Mouse (Mus musculus) midbrain, embryonic 15.5 days (tissue): ENCODE measurements around the gene Ffar2. TPM values are rescaled to one million over a fixed set of nuclear protein-coding genes. Genes with fewer than 3 reads are reported as not detected.
"Not testable (repeated sequence)": the region's sequence is repeated elsewhere in the genome, so short reads cannot be mapped to it uniquely, and the experiment has no call there.

ENCODE experiments used
- ATAC-seq: fragments of 200-750 bp; cut with Nextera tagmentation; replicated peaks from 2 replicates; pipeline ENCODE4 v1.8.0; 2017; ENCODE audit warnings: moderate TSS enrichment
- H3K27ac ChIP-seq: fragments of 300-500 bp; sonication (generic); 2 replicates; pipeline ENCODE4 v1.5.1; 2015; ENCODE audit warnings: mild to moderate bottlenecking, inconsistent platforms
- H3K27me3 ChIP-seq: fragments of 300-500 bp; sonication (generic); replicated peaks from 2 replicates; pipeline ENCODE4 v1.6.1; 2015; ENCODE audit warnings: inconsistent platforms
- H3K36me3 ChIP-seq: fragments of 300-500 bp; sonication (generic); replicated peaks from 2 replicates; pipeline ENCODE4 v1.6.1; 2015; ENCODE audit warnings: inconsistent platforms
- H3K4me1 ChIP-seq: fragments of 300-500 bp; sonication (generic); 2 replicates; pipeline ENCODE4 v1.6.1; 2015; ENCODE audit warnings: inconsistent platforms
- H3K4me2 ChIP-seq: fragments of 300-500 bp; sonication (generic); 2 replicates; pipeline ENCODE4 v1.6.1; 2015; ENCODE audit warnings: inconsistent platforms, mild to moderate bottlenecking, moderate library complexity
- H3K4me3 ChIP-seq: fragments of 300-500 bp; sonication (generic); 2 replicates; pipeline ENCODE4 v1.5.1; 2015; ENCODE audit warnings: mild to moderate bottlenecking, inconsistent platforms
- H3K9ac ChIP-seq: fragments of 300-500 bp; sonication (generic); 2 replicates; pipeline ENCODE4 v1.6.1; 2015; ENCODE audit warnings: mild to moderate bottlenecking, inconsistent platforms
- H3K9me3 ChIP-seq: fragments of 300-500 bp; sonication (generic); 2 replicates; pipeline ENCODE4 v1.6.1; 2016; ENCODE audit warnings: inconsistent platforms
- WGBS: fragments of 180-500 bp; shearing (Covaris S2); methylation state at CpG from one replicate; pipeline ENCODE4 v1.1.7; 2015; ENCODE audit warnings: mixed read lengths; 5-methylcytosine and 5-hydroxymethylcytosine counted together
- polyA plus RNA-seq: library from polyadenylated mRNA; unstranded; fragments of >200 nt; fragmentation: Nextera tagmentation; extraction: Ambion mirVana; gene quantifications from 2 replicates; pipeline ENCODE4 v1.2.1, GENCODE M21; 2015

Ffar2 gene
- polyA plus RNA-seq, 1 experiment from 2014 or later, result not detected

DNA sequence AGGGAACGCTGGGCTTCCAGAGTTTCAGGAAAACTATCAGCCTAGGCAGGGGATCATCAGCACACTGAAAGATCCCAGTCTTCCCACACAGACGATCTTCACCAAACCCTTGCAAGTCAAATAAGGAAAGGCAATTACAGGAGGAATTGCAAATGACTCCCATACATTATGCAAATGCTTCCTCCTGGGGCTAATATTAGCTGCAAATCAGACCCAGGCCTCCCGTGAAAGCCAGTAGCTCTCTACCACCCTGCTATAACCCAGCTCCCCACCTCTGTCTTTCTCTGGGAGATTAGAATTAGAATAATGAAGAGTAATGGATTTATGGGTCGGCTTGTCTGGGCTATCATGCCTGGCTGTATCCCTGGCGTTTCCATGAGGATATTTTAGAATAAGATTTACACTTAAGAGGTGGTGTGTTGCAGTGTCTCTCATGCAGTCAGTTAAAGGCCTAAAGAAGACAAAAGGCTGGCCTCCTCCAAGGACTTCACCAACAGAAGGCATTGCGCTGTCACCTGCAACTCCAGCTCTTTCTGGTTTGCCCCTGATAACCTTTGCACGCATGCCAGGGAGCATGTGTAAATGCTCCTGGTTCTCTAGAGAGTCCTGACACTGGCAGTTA lies 21.2 kb upstream of the Ffar2 start:
- Histone ChIP-seq H3K4me1 (peaks cover 10% of the 10 kb centered on the region), H3K9me3 (no peaks in the 10 kb centered on the region), H3K9ac (no peak overlapping the region), H3K4me3 (no peak overlapping the region), H3K4me2 (no peak overlapping the region), H3K27ac (peak overlapping the region; percentile 60), H3K36me3 (no peaks in the 10 kb centered on the region), H3K27me3 (no peaks in the 10 kb centered on the region)
- peak; percentile 60; the same call in 1 of the 2 replicates for ATAC-seq
- WGBS, result 27% methylated on average over 7 of the region's 7 CpGs

DNA sequence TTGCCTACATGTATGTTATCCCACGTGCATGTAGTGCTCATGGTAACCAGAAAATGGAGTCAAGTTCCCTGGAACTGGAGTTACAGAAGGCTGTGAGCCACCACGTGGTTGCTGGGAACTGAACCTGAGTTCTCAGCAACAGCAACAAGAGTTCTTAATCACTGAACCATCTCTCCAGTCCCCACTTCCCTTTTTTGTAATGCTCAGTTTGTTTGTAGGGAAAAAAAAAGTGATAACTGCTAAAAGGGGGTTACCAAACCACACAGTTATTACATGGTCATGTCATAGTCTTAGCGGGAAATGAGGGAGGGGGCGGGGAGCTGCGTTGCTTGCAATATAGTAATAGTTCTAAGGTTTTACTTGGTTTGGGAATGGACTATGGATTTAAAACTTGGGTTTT lies 18.5 kb upstream of the Ffar2 start:
- WGBS, result 83% methylated on average over 5 of the region's 5 CpGs

GRCm38 (mm10) chr7:30841379-30841778 lies 17.8 kb upstream of the Ffar2 start:
- Histone ChIP-seq H3K4me1 (peaks cover 10% of the 10 kb centered on the region), H3K4me2 (no peak overlapping the region), H3K9me3 (no peaks in the 10 kb centered on the region), H3K4me3 (no peak overlapping the region), H3K36me3 (no peaks in the 10 kb centered on the region), H3K27ac (no peak overlapping the region), H3K27me3 (no peaks in the 10 kb centered on the region), H3K9ac (no peak overlapping the region)
- no peak for ATAC-seq
- WGBS, result 83% methylated on average over 4 of the region's 4 CpGs

More for the DNA sequence above, 18.5 kb upstream of the Ffar2 start:
- H3K4me1 ChIP-seq, result peaks cover 10% of the 10 kb centered on the region
- no peak for ATAC-seq
- H3K9ac ChIP-seq, result no peak overlapping the region
- H3K36me3 ChIP-seq, result no peaks in the 10 kb centered on the region
- H3K4me3 ChIP-seq, result no peak overlapping the region
- H3K27ac ChIP-seq, result no peak overlapping the region
- no peak overlapping the region for H3K4me2 ChIP-seq
- H3K9me3 ChIP-seq, result no peaks in the 10 kb centered on the region
- H3K27me3 ChIP-seq, result no peaks in the 10 kb centered on the region

DNA sequence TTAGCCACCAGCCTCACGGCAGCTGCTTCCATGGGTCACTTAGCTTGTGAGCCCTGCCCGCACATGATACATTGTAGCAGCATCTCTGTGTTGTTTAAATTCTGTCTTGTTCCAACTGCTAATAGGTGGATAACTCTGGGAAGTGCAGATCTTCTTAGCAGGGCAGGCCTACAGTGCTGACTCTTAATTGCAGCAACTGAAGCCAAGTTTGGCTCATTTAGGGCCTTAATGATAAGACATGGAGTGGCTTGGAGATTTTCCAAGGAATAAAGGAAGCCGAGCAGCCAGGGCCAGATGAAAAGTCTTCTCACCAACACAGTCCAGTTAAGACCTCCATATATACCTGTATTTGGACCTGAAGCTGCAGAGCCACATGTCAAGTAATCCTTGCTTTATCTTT lies 16.7 kb upstream of the Ffar2 start:
- peaks cover 10% of the 10 kb centered on the region for H3K4me1 ChIP-seq
- no peak overlapping the region for H3K4me2 ChIP-seq
- H3K27ac ChIP-seq, result no peak overlapping the region
- ATAC-seq, result no peak
- no peak overlapping the region for H3K9ac ChIP-seq
- H3K36me3 ChIP-seq, result no peaks in the 10 kb centered on the region
- H3K9me3 ChIP-seq, result no peaks in the 10 kb centered on the region
- no peak overlapping the region for H3K4me3 ChIP-seq
- 75% methylated on average over 3 of the region's 3 CpGs for WGBS
- H3K27me3 ChIP-seq, result no peaks in the 10 kb centered on the region

DNA sequence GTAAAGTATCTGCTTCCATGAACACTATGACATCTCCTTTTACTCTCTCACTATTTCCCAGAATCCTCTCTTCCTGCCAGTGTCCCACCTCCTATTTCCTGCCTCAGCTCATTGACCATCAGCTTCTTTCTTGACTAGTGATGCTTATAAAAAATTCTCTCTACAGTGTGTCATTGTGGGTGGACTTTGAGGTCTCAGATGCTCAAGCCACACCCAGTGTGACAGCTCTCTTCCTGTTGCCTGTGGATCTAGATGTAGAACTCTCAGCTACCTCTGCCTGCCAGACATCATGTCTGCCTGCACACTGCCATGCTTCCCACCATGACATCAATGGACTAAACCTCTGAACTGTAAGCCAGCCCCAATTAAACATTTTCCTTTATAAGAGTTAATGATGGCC lies 13.7 kb upstream of the Ffar2 start:
- Histone ChIP-seq H3K4me3 (no peak overlapping the region), H3K27ac (no peak overlapping the region), H3K36me3 (no peaks in the 10 kb centered on the region), H3K9me3 (no peaks in the 10 kb centered on the region), H3K27me3 (no peaks in the 10 kb centered on the region), H3K9ac (no peak overlapping the region), H3K4me2 (no peak overlapping the region), H3K4me1 (no peaks in the 10 kb centered on the region)
- ATAC-seq, result no peak

DNA sequence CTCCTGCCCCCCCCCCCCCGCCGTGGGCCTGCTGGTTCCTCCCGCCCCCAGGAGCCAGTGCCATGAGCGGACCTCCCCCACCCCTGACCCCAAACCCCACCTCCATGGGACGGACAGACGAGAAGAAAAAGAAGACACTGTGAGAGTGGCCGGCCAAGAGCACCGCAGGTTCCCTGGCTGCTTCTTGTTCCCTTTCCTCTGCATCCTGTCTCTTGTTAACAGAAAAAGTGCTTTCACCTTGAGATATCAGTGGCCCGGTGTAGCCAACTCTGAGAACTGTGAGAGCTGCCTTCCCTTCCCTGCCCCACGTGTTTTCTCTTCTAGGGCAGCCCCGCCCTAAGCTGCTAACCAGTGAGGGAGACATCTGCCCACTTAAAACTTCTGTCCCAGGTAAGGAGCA lies 9.1 kb upstream of the Ffar2 start:
- not testable (repeated sequence) for ATAC-seq, H3K9me3 ChIP-seq, H3K27me3 ChIP-seq, H3K36me3 ChIP-seq, H3K9ac ChIP-seq, H3K4me1 ChIP-seq, H3K4me3 ChIP-seq, H3K4me2 ChIP-seq, H3K27ac ChIP-seq
- WGBS, result 41% methylated on average over 11 of the region's 11 CpGs

DNA sequence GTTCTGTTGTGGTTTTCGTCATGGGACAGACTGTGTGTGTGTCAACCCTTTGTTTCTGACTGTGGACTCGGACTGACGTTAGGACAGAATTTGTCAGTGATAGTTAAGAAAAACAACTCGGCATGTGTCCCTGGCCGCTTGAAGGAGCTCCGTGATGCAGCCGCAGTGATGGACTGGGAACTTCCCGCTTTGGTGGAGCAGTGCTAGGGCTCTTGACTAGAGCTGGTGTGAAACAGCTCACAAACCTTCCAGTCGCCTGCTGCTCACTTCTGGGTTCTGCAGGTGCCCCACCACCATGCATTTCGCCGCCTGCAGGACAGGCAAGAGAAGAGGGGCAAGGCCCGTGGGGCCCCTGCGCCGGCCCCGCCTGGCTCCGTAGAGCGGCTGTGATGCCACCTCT lies 8.7 kb upstream of the Ffar2 start:
- no peaks in the 10 kb centered on the region for H3K4me1 ChIP-seq
- H3K4me2 ChIP-seq, result no peak overlapping the region
- no peak overlapping the region for H3K27ac ChIP-seq
- no peak overlapping the region for H3K4me3 ChIP-seq
- H3K9ac ChIP-seq, result no peak overlapping the region
- no peaks in the 10 kb centered on the region for H3K9me3 ChIP-seq
- WGBS, result 64% methylated on average over 17 of the region's 17 CpGs
- no peak for ATAC-seq
- no peaks in the 10 kb centered on the region for H3K36me3 ChIP-seq
- no peaks in the 10 kb centered on the region for H3K27me3 ChIP-seq

DNA sequence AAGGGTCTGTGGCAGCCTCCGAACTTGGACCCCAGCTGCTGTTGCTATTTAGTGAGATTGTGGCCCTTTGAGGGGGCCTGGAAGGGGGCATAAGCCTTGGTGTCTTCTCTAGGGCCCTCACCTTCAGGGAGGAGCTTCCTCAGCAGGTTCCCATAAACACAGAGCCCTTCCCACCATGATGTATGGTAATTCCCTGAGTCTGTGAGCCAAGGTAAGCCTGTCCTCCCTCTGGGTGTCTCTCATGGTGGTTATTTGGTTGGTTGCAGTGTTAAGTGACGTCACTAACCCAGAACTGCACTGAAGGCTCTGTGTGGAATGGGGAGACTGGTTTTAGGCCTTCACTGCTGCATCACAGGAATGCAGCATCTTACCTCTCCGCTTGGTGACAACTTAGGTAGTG lies 5.9 kb upstream of the Ffar2 start:
- WGBS, result 82% methylated on average over 3 of the region's 3 CpGs
- Histone ChIP-seq H3K27ac (no peak overlapping the region), H3K4me2 (no peak overlapping the region), H3K4me1 (no peaks in the 10 kb centered on the region), H3K9ac (no peak overlapping the region), H3K4me3 (no peak overlapping the region), H3K9me3 (no peaks in the 10 kb centered on the region), H3K27me3 (no peaks in the 10 kb centered on the region), H3K36me3 (no peaks in the 10 kb centered on the region)
- ATAC-seq, result no peak

DNA sequence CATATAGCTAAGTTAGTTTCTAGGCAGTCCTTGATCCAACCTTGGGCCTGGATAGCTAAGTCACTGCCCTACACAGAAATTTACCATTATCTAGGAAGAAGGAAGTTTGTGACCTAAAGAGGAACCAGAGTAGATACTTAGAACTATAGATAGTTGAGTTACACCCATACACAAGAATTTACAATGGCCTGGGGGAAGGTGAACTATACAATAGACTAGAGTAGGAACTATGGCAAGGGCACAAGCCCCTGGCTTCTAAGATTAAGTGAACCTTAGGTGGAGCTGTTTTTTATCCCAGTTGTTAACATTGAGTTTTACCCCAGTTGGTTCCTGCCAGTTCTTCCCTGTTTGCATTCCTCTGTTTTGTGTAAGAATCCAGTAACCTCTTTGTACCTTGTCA lies 5.3 kb upstream of the Ffar2 start:
- not testable (repeated sequence) for H3K4me1 ChIP-seq, H3K36me3 ChIP-seq, H3K4me2 ChIP-seq, H3K9ac ChIP-seq, H3K27ac ChIP-seq, H3K27me3 ChIP-seq, H3K9me3 ChIP-seq, H3K4me3 ChIP-seq, ATAC-seq

GRCm38 (mm10) chr7:30826660-30827059 lies 3.1 kb upstream of the Ffar2 start:
- Histone ChIP-seq H3K9ac (no peak overlapping the region), H3K4me2 (no peak overlapping the region), H3K4me3 (no peak overlapping the region), H3K27ac (no peak overlapping the region), H3K27me3 (no peaks in the 10 kb centered on the region), H3K9me3 (no peaks in the 10 kb centered on the region), H3K36me3 (no peaks in the 10 kb centered on the region), H3K4me1 (no peaks in the 10 kb centered on the region)
- no peak for ATAC-seq
- 92% methylated on average over 10 of the region's 10 CpGs for WGBS

DNA sequence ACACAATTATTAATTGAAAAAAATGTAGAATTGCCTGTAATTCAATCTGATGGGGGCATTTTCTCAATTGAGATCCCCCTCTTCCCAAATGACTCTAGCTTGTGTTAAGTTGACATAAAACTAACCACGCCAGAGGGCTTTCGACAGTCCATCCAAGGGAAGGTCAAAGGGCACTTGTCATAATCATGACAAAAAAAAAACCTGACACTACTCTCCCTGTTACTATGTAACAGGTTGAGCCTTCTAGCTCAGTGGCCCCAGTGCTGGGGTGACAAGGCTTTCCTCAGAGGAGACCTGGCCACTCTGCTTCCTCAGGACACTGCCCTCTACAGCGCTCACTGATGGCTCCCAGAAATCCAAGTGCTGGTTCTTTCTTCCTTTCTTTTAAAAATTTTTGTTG lies 731 bp upstream of the Ffar2 start:
- WGBS, result 94% methylated on average over 3 of the region's 3 CpGs
- ATAC-seq, result no peak
- no peaks in the 10 kb centered on the region for H3K36me3 ChIP-seq
- H3K27ac ChIP-seq, result no peak overlapping the region
- no peak overlapping the region for H3K9ac ChIP-seq
- H3K9me3 ChIP-seq, result no peaks in the 10 kb centered on the region
- H3K4me3 ChIP-seq, result no peak overlapping the region
- H3K4me2 ChIP-seq, result no peak overlapping the region
- H3K4me1 ChIP-seq, result no peaks in the 10 kb centered on the region
- H3K27me3 ChIP-seq, result no peaks in the 10 kb centered on the region

- no peak for ATAC-seq
- whole genome bisulfite sequencing, result 83% methylated on average over 5 of the region's 5 CpGs
- no peaks in the 10 kb centered on the region for H3K36me3 ChIP-seq
- no peaks in the 10 kb centered on the region for H3K4me1 ChIP-seq
- H3K27ac ChIP-seq, result no peak overlapping the region
- H3K9ac ChIP-seq, result no peak overlapping the region
- no peak overlapping the region for H3K4me2 ChIP-seq
- no peak overlapping the region for H3K4me3 ChIP-seq
- no peaks in the 10 kb centered on the region for H3K27me3 ChIP-seq
- H3K9me3 ChIP-seq, result no peaks in the 10 kb centered on the region
Observed at GRCm38 (mm10) chr7:30821532-30821931, 2.0 kb downstream of the Ffar2 start.

DNA sequence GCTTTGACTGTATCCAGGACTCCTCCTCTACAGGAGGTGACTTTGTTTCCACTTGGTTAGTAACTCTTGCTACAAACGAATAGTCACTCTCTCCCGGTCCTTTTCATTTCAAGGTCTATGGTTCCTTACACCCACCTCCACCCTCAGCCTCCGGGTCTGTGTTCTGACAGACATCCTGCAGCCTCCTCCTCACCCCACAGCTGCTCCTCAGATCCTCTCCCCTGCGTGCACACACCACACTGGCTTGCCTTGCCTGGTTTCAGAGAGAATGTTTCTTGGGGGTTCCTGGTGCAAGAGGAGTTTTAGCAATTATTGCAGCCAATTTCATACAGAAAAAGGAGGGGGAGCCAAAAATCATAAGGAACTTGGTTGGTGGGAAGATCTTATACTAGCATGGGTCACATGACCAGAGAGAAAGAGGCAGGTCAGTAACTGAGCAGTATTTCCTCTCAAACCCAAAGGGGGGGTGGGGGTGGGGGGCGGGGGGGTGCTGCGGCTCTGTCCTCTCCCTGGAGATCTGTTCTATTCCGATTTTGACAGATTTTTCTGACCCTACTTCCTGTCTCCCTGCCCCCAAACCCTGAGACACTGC lies 2.6 kb downstream of the Ffar2 start:
- H3K4me3 ChIP-seq, result no peak overlapping the region
- H3K4me1 ChIP-seq, result no peaks in the 10 kb centered on the region
- no peaks in the 10 kb centered on the region; the same call in 1 of the 2 replicates for H3K27me3 ChIP-seq
- no peak overlapping the region for H3K9ac ChIP-seq
- H3K4me2 ChIP-seq, result no peak overlapping the region
- no peaks in the 10 kb centered on the region for H3K36me3 ChIP-seq
- no peak for ATAC-seq
- no peak overlapping the region for H3K27ac ChIP-seq
- H3K9me3 ChIP-seq, result no peaks in the 10 kb centered on the region
- WGBS, result 67% methylated on average over 7 of the region's 7 CpGs
